Mouse (Mus musculus): ENCODE data around the gene Olfr867. TPM values are rescaled to one million over a fixed set of nuclear protein-coding genes. Genes with fewer than 3 reads are reported as not detected.

Gene Olfr867
- polyA plus RNA-seq (2017; shearing (Covaris generic)): under 1 TPM in 1 of 2 experiments, not detected in 1; 0.11 TPM

DNA sequence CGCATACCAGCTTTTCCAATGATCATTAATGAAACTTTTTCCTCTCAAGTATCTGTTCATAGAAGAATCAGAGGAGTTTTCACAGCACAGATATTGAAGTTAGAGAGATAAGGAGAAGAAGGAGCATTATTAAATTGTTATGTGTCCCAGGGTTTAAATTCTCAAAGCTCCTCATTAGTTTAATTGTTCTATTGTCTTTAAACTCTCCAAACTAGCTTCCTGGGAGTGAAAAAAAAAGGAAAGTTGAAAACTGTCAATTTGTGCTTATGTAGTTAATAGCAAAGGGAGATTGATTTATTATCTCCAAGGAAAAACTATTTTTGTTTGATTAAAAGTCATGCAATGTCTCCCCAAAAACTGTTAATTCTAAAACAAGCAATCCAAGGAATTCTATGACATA is at the start of gene Olfr867:
Gene Olfr867 (minus strand): TSS at position 101 of the 400 bp plus-strand sequence.

GRCm38 (mm10) chr9:20098326-20098725 is 41.0 kb upstream of the Olfr867 start, which contains the start of gene Olfr868:
Olfr868 (plus strand) TSS chr9:20098626.

DNA sequence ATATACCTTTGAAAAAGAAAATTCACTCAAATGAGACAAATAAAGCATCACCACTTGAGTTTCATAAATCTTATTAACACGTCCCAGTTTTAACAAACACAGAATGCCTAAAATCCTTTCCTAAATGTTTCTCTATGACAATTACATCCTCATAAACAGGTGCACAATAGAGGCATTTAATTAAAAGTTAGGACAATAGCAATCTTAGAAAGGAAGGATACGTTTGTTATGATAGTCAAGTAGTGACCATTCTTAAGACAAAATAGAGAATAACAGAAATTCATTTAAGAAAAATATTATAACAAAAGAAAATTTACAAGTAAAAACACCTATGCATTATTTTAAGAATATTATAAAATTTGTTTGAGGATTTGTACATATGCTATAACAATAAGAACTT is 29.4 kb downstream of the Olfr867 start, which contains the start of gene Olfr866:
Gene Olfr866 (minus strand): TSS at position 101 of the 400 bp plus-strand sequence.

Other genes starting within 250 kb of the Olfr867 start
- 1 to 10 TPM in 1 of 2 experiments, not detected in 1; 1.5 TPM for gene Olfr860, start 207.8 kb downstream of the Olfr867 start, polyA plus RNA-seq (2017; shearing (Covaris generic))
- under 1 TPM in 1 of 2 experiments, not detected in 1; 0.91 TPM for gene Olfr862, start 169.6 kb downstream of the Olfr867 start, polyA plus RNA-seq (2017; shearing (Covaris generic))
- gene Olfr77, start 140.7 kb downstream of the Olfr867 start, polyA plus RNA-seq (2017; shearing (Covaris generic)): under 1 TPM; 0.74 to 0.84 TPM
- gene Olfr866, start 29.5 kb downstream of the Olfr867 start, polyA plus RNA-seq (2017; shearing (Covaris generic)): not detected
- gene Olfr868, start 41.1 kb upstream of the Olfr867 start, polyA plus RNA-seq (2017; shearing (Covaris generic)): under 1 TPM in 1 of 2 experiments, not detected in 1; 0.69 TPM
- under 1 TPM in 1 of 2 experiments, not detected in 1; 0.17 TPM for gene Olfr869, start 71.4 kb upstream of the Olfr867 start, polyA plus RNA-seq (2017; shearing (Covaris generic))
- gene Olfr870, start 116.5 kb upstream of the Olfr867 start, polyA plus RNA-seq (2017; shearing (Covaris generic)): under 1 TPM; 0.04 to 0.09 TPM
- gene Olfr871, start 154.6 kb upstream of the Olfr867 start, polyA plus RNA-seq (2017; shearing (Covaris generic)): not detected
- gene Olfr872, start 179.6 kb upstream of the Olfr867 start, polyA plus RNA-seq (2017; shearing (Covaris generic)): 1 to 10 TPM in 1 of 2 experiments, not detected in 1; 1.1 TPM
- gene Olfr39, start 224.8 kb upstream of the Olfr867 start, polyA plus RNA-seq (2017; shearing (Covaris generic)): 1 to 10 TPM in 1 of 2 experiments, under 1 TPM in 1; 0.40 to 6.5 TPM
- not detected for gene Olfr873, start 241.0 kb upstream of the Olfr867 start, polyA plus RNA-seq (2017; shearing (Covaris generic))

All from inflammation-experienced regulatory T-cells (primary cell).